Mouse (Mus musculus): ENCODE measurements around the gene Ltbp2.

DNA sequence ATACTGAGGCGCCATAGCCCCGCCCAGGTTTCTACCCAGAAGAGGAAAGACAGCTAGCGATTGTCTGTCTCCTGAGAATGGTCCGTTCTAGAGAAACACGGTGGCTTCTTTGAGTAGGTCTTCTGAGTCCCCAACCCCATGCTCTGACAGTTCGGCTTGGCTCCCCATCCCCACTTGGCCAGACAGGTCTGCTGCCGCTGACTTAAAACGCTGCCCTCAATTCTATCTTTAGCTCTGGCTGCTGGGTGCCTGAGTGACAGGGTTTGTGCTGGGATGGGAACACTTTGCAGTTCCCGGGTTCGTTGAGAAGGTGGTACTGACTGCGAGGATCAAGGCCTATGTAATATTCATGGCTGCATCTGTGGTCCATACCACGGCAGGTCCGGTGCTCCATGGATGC lies 143.0 kb downstream of the Ltbp2 start:
- TF ChIP-seq POLR2A (IDR thresholded peaks at IDR 0.05; ENCODE audit: insufficient read length, low read depth) = no peak
- no peak for TF ChIP-seq E2F4 (IDR thresholded peaks at IDR 0.05; ENCODE audit: insufficient read depth)
